Mouse (Mus musculus) stomach, postnatal 0 days (tissue): ENCODE measurements at regions not wholly inside any gene's neighbourhood (a gene's known extent, or its start where the extent isn't known, plus 50 kb on each side); places are given as distances from the start of the nearest gene placed in this dataset.

Experiments
- CTCF ChIP-seq: IDR thresholded peaks from 2 replicates; pipeline ENCODE4 v1.5.1; 2016; ENCODE audit warnings: antibody characterized with exemption, low read depth, mild to moderate bottlenecking, moderate library complexity
- EP300 ChIP-seq: optimal IDR thresholded peaks from 2 replicates; pipeline ENCODE3; 2016; ENCODE audit warnings: antibody characterized with exemption

DNA sequence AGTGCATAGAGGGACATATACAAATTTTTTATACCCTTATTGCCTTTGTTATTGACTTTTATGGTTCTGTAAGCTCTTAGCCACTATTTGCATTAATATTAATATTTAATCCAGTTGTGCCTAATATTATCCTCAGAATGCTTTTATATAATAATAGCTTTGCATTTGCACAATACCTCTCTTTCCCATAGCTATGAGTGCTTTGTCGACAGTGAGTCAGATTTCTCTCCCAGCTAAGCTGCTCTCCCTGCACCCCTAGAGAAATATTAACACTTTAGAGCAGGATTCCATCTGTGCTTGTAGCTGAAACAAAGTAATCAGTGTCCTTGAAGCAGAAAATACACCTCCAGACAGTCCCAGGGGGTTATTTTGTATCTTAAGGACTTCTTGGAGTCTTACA lies 288.6 kb upstream of the Arglu1 start:
- no peak for TF ChIP-seq CTCF
- TF ChIP-seq EP300, result no peak
